Mouse (Mus musculus): ENCODE data around the gene Snw1. TPM values are rescaled to one million over a fixed set of nuclear protein-coding genes. Genes with fewer than 3 reads are reported as not detected.
A peak's percentile ranks its signal among the peaks of the same experiment; 100 is the strongest.

The Snw1 gene
- total and polyA plus RNA-seq, 2 experiments from 2014 or later, result 20.9 to 68.1 TPM

DNA sequence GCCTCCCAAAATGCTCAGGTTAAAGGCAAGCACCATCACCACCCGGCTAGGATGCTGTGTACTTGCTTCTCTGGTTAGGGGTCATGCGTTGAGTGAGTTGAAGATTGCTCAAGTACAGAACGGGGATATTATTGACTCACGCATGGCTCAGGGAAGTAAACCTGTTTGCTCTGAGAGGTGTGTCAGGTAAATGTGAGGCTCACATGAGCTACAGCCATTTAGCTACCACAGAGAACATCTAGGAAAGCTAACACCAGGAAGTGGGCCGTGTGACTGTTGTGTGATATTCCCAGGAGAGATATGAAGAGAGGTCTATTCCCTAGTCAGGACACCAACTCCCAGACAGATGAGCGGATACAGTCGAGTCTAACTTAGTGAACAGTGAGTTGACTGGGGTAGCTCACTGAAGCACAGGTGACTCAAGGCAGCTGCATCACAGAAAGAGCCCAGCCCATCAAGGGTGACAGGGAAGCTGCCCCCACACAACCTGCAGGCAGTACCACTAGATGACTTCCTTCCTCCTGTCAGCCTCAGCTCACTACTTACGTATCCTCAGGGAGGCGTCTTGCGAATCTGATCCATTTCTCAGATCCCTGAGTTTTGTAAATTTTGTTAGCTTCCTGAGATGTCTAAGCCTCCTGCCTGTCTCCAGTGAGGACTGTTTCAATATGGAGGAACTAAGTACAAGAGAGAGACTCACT is 72.8 kb downstream of the Snw1 start:
- Histone ChIP-seq H3K4me3 (ENCODE audit: low read depth, low read length) (no peak overlapping the region), H3K4me1 (ENCODE audit: control insufficient read depth, insufficient read depth) (no peaks in the 10 kb centered on the region), H3K9ac (replicated peaks; ENCODE audit: low read depth, low read length) (no peak overlapping the region), H3K4me2 (ENCODE audit: low read depth, low read length) (no peak overlapping the region), H3K27me3 (ENCODE audit: control insufficient read depth, insufficient read depth, low read length) (no peaks in the 10 kb centered on the region), H3K27ac (ENCODE audit: low read depth) (no peak overlapping the region), H3K9me3 (replicated peaks; ENCODE audit: control insufficient read depth, low read length) (no peaks in the 10 kb centered on the region), H3K36me3 (replicated peaks; ENCODE audit: control insufficient read depth, insufficient read depth, low read length) (no peaks in the 10 kb centered on the region)
- TF ChIP-seq CTCF (IDR thresholded peaks at IDR 0.05; ENCODE audit: low read depth) (no peak), EP300 (IDR thresholded peaks at IDR 0.05; ENCODE audit: low read depth) (no peak)
- 74% methylated on average over 10 of the region's 10 CpGs for WGBS
- DNase-seq (ENCODE audit: low spot score) (no peak), ATAC-seq (ENCODE audit: insufficient read depth, low read depth) (no peak)

Small RNA genes within 50 kb of the gene (microRNA-seq; reads per million reads assigned to microRNA genes)
- 119 reads per million, percentile 59 among the genes with 10 or more reads in this experiment for gene Mir3068

Other genes starting within 250 kb of the Snw1 start
- not detected in 2 replicates for gene Noxred1, start 233.5 kb downstream of the Snw1 start, total RNA-seq (2014; rRNA removed; ENCODE audit: low replicate concordance)
- 0.30 and 0.37 TPM in 2 replicates for gene Noxred1, start 233.5 kb downstream of the Snw1 start, polyA plus RNA-seq (2015; fragmentation: Nextera tagmentation; extraction: Ambion mirVana)
- 34.1 and 40.4 TPM in 2 replicates for gene Vipas39, start 206.0 kb downstream of the Snw1 start, total RNA-seq (2014; rRNA removed; ENCODE audit: low replicate concordance)
- 29.2 and 31.4 TPM in 2 replicates for gene Vipas39, start 206.0 kb downstream of the Snw1 start, polyA plus RNA-seq (2015; fragmentation: Nextera tagmentation; extraction: Ambion mirVana)
- 80.7 and 93.4 TPM in 2 replicates for gene Ahsa1, start 205.8 kb downstream of the Snw1 start, total RNA-seq (2014; rRNA removed; ENCODE audit: low replicate concordance)
- 109 and 113 TPM in 2 replicates for gene Ahsa1, start 205.8 kb downstream of the Snw1 start, polyA plus RNA-seq (2015; fragmentation: Nextera tagmentation; extraction: Ambion mirVana)
- gene Ism2, start 172.6 kb downstream of the Snw1 start, total RNA-seq (2014; rRNA removed; ENCODE audit: low replicate concordance), result 0.31 TPM in 1 of 2 replicates, not detected in the other
- 0.20 and 0.30 TPM in 2 replicates for gene Ism2, start 172.6 kb downstream of the Snw1 start, polyA plus RNA-seq (2015; fragmentation: Nextera tagmentation; extraction: Ambion mirVana)
- 23.5 and 66.6 TPM in 2 replicates for gene Sptlc2, start 83.9 kb downstream of the Snw1 start, total RNA-seq (2014; rRNA removed; ENCODE audit: low replicate concordance)
- gene Sptlc2, start 83.9 kb downstream of the Snw1 start, polyA plus RNA-seq (2015; fragmentation: Nextera tagmentation; extraction: Ambion mirVana), result 65.1 and 67.0 TPM in 2 replicates
- gene Slirp, start 28.4 kb downstream of the Snw1 start, total RNA-seq (2014; rRNA removed; ENCODE audit: low replicate concordance), result 123 and 224 TPM in 2 replicates
- gene Slirp, start 28.4 kb downstream of the Snw1 start, polyA plus RNA-seq (2015; fragmentation: Nextera tagmentation; extraction: Ambion mirVana), result 288 and 307 TPM in 2 replicates
- gene Alkbh1, start 28.3 kb downstream of the Snw1 start, total RNA-seq (2014; rRNA removed; ENCODE audit: low replicate concordance), result 26.2 and 26.6 TPM in 2 replicates
- 14.3 and 17.7 TPM in 2 replicates for gene Alkbh1, start 28.3 kb downstream of the Snw1 start, polyA plus RNA-seq (2015; fragmentation: Nextera tagmentation; extraction: Ambion mirVana)
- gene Gm5788, start 22.4 kb upstream of the Snw1 start, total RNA-seq (2014; rRNA removed; ENCODE audit: low replicate concordance), result not detected in 2 replicates
- not detected in 2 replicates for gene Gm5788, start 22.4 kb upstream of the Snw1 start, polyA plus RNA-seq (2015; fragmentation: Nextera tagmentation; extraction: Ambion mirVana)
- not detected in 2 replicates for gene Gm8300, start 42.0 kb upstream of the Snw1 start, total RNA-seq (2014; rRNA removed; ENCODE audit: low replicate concordance)
- not detected in 2 replicates for gene Gm8300, start 42.0 kb upstream of the Snw1 start, polyA plus RNA-seq (2015; fragmentation: Nextera tagmentation; extraction: Ambion mirVana)
- not detected in 2 replicates for gene Oog1, start 130.4 kb upstream of the Snw1 start, total RNA-seq (2014; rRNA removed; ENCODE audit: low replicate concordance)
- not detected in 2 replicates for gene Oog1, start 130.4 kb upstream of the Snw1 start, polyA plus RNA-seq (2015; fragmentation: Nextera tagmentation; extraction: Ambion mirVana)
- gene Gm4027, start 146.6 kb upstream of the Snw1 start, total RNA-seq (2014; rRNA removed; ENCODE audit: low replicate concordance), result not detected in 2 replicates
- gene Gm4027, start 146.6 kb upstream of the Snw1 start, polyA plus RNA-seq (2015; fragmentation: Nextera tagmentation; extraction: Ambion mirVana), result not detected in 2 replicates
- gene Gm16381, start 172.3 kb upstream of the Snw1 start, total RNA-seq (2014; rRNA removed; ENCODE audit: low replicate concordance), result not detected in 2 replicates
- gene Gm16381, start 172.3 kb upstream of the Snw1 start, polyA plus RNA-seq (2015; fragmentation: Nextera tagmentation; extraction: Ambion mirVana), result not detected in 2 replicates